Mouse (Mus musculus): ENCODE measurements around the gene Gif.

Gif gene

DNA sequence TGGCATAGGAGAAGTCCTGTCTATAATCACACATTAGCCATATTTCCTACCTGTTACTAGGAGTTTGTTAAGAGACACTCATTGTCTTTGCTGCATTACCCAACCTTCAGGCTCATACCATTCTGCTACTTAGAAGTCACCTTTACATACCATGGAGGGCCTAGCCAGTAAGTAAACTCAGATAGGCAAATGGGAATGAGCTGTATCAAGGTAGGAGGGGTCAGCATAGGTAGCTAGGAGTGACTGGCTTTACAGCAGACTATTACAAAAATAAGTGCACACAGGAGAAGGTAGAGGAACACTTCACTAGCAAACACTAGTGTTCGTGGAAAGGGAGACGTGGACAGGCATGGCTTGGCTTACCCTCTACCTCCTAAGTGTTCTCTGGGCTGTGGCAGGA, at the start of gene Gif:
Gene Gif, plus strand, starts transcription at position 257 of the 400 bp plus-strand sequence.
- DNase-seq (ENCODE audit: low spot score in 2 of 2) = no peak

DNA sequence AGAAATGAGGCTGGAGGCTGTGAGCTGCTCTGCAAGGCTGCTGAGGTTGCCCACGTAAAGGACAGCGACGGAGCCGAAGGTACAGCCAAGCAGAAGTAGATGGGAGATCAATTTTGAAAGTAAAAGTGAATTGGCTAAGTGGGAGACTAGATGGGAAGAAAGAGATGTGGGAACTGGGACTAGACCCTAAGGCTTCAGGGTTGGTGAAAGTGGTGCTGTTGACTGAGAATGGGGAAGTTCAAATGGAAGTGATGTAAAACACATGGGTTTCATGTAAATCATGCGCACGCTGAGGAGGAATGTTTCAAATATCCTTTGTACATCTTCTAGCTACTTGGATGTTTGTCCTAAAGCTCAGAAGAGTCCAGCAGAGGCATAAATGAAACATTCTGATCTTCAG, 49.0 kb upstream of the Gif start:
- DNase-seq (ENCODE audit: low spot score in 2 of 2) = no peak

GRCm38 (mm10) chr19:11712451-11712850, 34.9 kb upstream of the Gif start:
- DNase-seq (ENCODE audit: low spot score in 2 of 2) = no peak

- DNase-seq (ENCODE audit: low spot score in 2 of 2) = no peak
These were observed 27.3 kb upstream of the Gif start for GRCm38 (mm10) chr19:11720071-11720470.

GRCm38 (mm10) chr19:11723870-11724269, 23.5 kb upstream of the Gif start:
- no peak for DNase-seq (ENCODE audit: low spot score in 2 of 2)

- DNase-seq (ENCODE audit: low spot score in 2 of 2) = no peak
These were observed 23.1 kb upstream of the Gif start for GRCm38 (mm10) chr19:11724275-11724674.

DNA sequence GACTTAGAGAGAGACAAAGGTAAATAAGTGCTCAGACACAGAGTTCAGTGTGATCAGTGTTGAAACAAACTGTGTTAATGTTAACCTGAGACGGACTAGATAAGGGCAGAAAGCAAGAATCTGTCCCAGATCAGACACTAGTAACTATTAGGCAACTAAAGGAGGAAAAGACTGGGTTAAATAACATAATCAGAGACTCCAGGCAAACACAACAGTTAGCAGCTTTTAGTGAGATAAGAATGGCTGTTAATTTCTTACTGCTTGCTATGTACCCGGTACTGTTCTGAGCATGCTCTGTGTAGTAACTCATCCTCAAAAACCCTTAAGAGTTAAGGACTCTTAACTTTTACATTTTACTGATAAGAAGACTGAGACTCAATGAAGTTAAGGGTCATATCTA, 21.4 kb upstream of the Gif start:
- no peak for DNase-seq (ENCODE audit: low spot score in 2 of 2)

GRCm38 (mm10) chr19:11727304-11727703, 20.1 kb upstream of the Gif start:
- no peak for DNase-seq (ENCODE audit: low spot score in 2 of 2)

GRCm38 (mm10) chr19:11730278-11730677, 17.1 kb upstream of the Gif start:
- no peak for DNase-seq (ENCODE audit: low spot score in 2 of 2)

DNA sequence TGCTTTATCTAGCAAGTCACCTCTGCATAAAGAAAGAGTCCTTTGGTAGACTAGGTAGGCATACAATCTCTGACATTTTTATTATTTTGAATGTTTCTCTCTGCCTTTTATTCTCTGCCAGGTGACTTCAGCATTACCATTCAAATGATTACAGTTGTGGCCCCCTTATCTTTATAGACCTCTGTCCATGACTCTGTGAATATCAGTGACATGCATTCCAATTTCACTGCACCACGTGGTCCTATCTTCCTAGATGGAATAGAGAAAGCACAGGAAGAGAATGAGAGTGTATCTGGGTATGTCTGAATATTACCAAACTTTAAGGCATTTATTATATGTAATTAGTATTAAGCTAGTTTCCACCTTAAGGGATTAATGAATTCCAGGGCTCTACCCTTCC, 10.9 kb upstream of the Gif start:
- DNase-seq (ENCODE audit: low spot score in 2 of 2) = no peak

GRCm38 (mm10) chr19:11745680-11746079, 1.7 kb upstream of the Gif start:
- no peak for DNase-seq (ENCODE audit: low spot score in 2 of 2)

GRCm38 (mm10) chr19:11765059-11765458, 17.7 kb downstream of the Gif start:
- DNase-seq (ENCODE audit: low spot score in 2 of 2) = no peak

GRCm38 (mm10) chr19:11766413-11766812, 19.1 kb downstream of the Gif start:
- no peak for DNase-seq (ENCODE audit: low spot score in 2 of 2)

DNA sequence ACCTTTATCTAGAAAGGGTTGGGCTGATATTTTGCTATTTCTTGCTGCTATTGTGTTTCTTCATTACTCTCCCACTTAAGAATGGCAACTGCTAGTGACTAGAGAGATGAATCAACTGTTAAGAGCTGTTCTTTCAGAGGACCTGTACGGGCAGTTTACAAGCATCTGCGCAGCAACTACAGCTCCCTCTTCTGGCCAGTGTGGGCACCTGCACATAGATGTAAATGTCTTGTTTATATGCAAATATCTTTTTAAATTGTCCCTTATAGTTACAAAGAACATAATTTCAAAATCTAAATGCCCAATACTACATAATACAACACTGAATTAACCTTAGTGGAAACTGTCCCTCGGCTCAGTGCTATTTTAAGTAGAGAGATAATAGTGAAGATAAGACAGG, 20.8 kb downstream of the Gif start:
- DNase-seq (ENCODE audit: low spot score in 2 of 2) = peak in 1 of 2 experiments; percentile 63

GRCm38 (mm10) chr19:11769257-11769920, 22.0 kb downstream of the Gif start:
- no peak for DNase-seq (ENCODE audit: low spot score in 2 of 2)

- peak; percentile 84 to 89 for DNase-seq (ENCODE audit: low spot score in 2 of 2)
These were observed 23.0 kb downstream of the Gif start, which contains the start of gene Mrpl16 for GRCm38 (mm10) chr19:11770205-11770892. Gene Mrpl16 (plus strand): TSS chr19:11770391.

- peak in 1 of 2 experiments; percentile 52 for DNase-seq (ENCODE audit: low spot score in 2 of 2)
These were observed 30.0 kb downstream of the Gif start for GRCm38 (mm10) chr19:11777191-11777865.

DNA sequence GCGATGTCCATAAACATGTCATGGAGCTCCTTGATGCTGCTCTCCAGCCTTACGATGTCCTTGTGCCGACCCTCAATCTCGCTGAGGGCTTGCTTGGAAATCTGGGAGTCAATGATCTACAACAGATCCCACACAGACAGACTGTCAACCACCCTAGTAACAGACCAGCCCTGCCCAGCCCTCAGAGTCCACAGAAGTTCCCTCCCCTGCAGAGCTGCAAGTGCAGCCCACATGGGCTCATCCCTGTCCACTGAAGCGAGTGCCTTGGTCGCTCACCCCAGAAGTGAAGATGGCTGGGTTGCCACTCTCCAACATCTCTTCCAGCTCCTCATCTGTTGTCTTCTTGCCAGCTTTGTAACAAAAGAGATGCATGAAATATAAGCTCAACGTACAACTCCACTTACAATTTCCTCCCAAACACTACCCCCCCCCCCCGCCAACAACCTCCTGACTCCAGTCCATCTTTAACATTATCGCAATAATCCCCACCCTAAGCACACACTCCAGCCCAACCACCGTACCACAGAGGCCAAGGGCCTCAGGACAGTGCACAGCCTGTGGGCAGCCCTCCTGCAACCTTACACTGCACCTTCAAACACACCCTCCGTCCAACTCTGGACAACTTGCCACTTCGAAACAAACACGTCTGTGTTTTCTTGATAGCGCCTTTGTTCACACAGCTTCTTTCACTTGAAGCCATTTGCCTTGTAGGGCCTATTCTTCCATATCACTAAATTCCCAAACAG, 38.2 kb downstream of the Gif start:
- DNase-seq (ENCODE audit: low spot score in 2 of 2) = no peak

- no peak for DNase-seq (ENCODE audit: low spot score in 2 of 2)
These were observed 40.5 kb downstream of the Gif start for GRCm38 (mm10) chr19:11787826-11788225.

GRCm38 (mm10) chr19:11788876-11789275, 41.5 kb downstream of the Gif start:
- no peak for DNase-seq (ENCODE audit: low spot score in 2 of 2)

DNA sequence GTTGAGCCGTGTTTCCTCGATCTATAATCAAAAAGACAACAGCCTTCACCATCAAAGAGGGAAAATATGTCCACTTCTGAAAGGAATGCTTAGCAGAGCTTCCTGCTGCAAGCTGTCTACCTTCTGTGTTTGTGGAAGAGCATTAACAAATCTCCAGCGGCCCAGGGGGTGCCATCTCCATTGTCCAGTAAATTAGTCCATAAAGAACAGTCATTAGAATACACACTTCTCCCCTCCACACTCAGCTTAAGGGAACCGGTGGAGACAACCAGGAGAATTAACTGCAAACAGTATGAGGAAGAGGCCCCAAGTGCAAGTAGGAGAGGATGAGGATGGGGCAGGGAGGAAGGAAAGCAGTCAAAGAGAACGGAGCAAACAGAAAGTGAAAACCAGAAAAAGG, 44.5 kb downstream of the Gif start:
- DNase-seq (ENCODE audit: low spot score in 2 of 2) = no peak

- no peak for DNase-seq (ENCODE audit: low spot score in 2 of 2)
These were observed 46.5 kb downstream of the Gif start for GRCm38 (mm10) chr19:11793741-11794359.
